Mouse (Mus musculus): ENCODE data around the gene Lyz2. TPM values are rescaled to one million over a fixed set of nuclear protein-coding genes. Genes with fewer than 3 reads are reported as not detected.
"Not testable (repeated sequence)": the region's sequence is repeated elsewhere in the genome, so short reads cannot be mapped to it uniquely, and the experiment has no call there.

Gene Lyz2
- total RNA-seq (2017): 718 and 1,972 TPM in 2 replicates

GRCm38 (mm10) chr10:117282049-117282448, at the start of gene Lyz2:
Lyz2 (minus strand) TSS chr10:117282321.
- ATAC-seq (replicated peaks in 1 of 2; ENCODE audit: insufficient read depth in 1 of 2, low FRiP score in 2 of 2, low TSS enrichment in 1 of 2, low read depth in 1 of 2, poor library complexity in 2 of 2, severe bottlenecking in 2 of 2): peak; percentile 63 to 67

GRCm38 (mm10) chr10:117330521-117330920, 48.4 kb upstream of the Lyz2 start:
- peak; percentile 87 to 93 for ATAC-seq (replicated peaks in 1 of 2; ENCODE audit: insufficient read depth in 1 of 2, low FRiP score in 2 of 2, low TSS enrichment in 1 of 2, low read depth in 1 of 2, poor library complexity in 2 of 2, severe bottlenecking in 2 of 2)

GRCm38 (mm10) chr10:117323782-117324181, 41.7 kb upstream of the Lyz2 start:
- ATAC-seq (replicated peaks in 1 of 2; ENCODE audit: insufficient read depth in 1 of 2, low FRiP score in 2 of 2, low TSS enrichment in 1 of 2, low read depth in 1 of 2, poor library complexity in 2 of 2, severe bottlenecking in 2 of 2): peak in 1 of 2 experiments; percentile 32; a peak in 1 of 4 replicates

- no peak for ATAC-seq (replicated peaks in 1 of 2; ENCODE audit: insufficient read depth in 1 of 2, low FRiP score in 2 of 2, low TSS enrichment in 1 of 2, low read depth in 1 of 2, poor library complexity in 2 of 2, severe bottlenecking in 2 of 2)
These were observed 40.5 kb upstream of the Lyz2 start for GRCm38 (mm10) chr10:117322630-117323029.

- ATAC-seq (replicated peaks in 1 of 2; ENCODE audit: insufficient read depth in 1 of 2, low FRiP score in 2 of 2, low TSS enrichment in 1 of 2, low read depth in 1 of 2, poor library complexity in 2 of 2, severe bottlenecking in 2 of 2): no peak
These were observed 38.5 kb upstream of the Lyz2 start for GRCm38 (mm10) chr10:117320571-117320981.

GRCm38 (mm10) chr10:117316391-117316790, 34.3 kb upstream of the Lyz2 start:
- no peak; a peak in 1 of 4 replicates for ATAC-seq (replicated peaks in 1 of 2; ENCODE audit: insufficient read depth in 1 of 2, low FRiP score in 2 of 2, low TSS enrichment in 1 of 2, low read depth in 1 of 2, poor library complexity in 2 of 2, severe bottlenecking in 2 of 2)

GRCm38 (mm10) chr10:117313133-117313532, 31.0 kb upstream of the Lyz2 start:
- ATAC-seq (replicated peaks in 1 of 2; ENCODE audit: insufficient read depth in 1 of 2, low FRiP score in 2 of 2, low TSS enrichment in 1 of 2, low read depth in 1 of 2, poor library complexity in 2 of 2, severe bottlenecking in 2 of 2): no peak

GRCm38 (mm10) chr10:117312168-117312567, 30.0 kb upstream of the Lyz2 start:
- ATAC-seq (replicated peaks in 1 of 2; ENCODE audit: insufficient read depth in 1 of 2, low FRiP score in 2 of 2, low TSS enrichment in 1 of 2, low read depth in 1 of 2, poor library complexity in 2 of 2, severe bottlenecking in 2 of 2): no peak

GRCm38 (mm10) chr10:117304371-117304770, 22.2 kb upstream of the Lyz2 start:
- no peak for ATAC-seq (replicated peaks in 1 of 2; ENCODE audit: insufficient read depth in 1 of 2, low FRiP score in 2 of 2, low TSS enrichment in 1 of 2, low read depth in 1 of 2, poor library complexity in 2 of 2, severe bottlenecking in 2 of 2)

GRCm38 (mm10) chr10:117301688-117302087, 19.6 kb upstream of the Lyz2 start:
- ATAC-seq (replicated peaks in 1 of 2; ENCODE audit: insufficient read depth in 1 of 2, low FRiP score in 2 of 2, low TSS enrichment in 1 of 2, low read depth in 1 of 2, poor library complexity in 2 of 2, severe bottlenecking in 2 of 2): peak; percentile 65 to 70; a peak in 3 of 4 replicates

- ATAC-seq (replicated peaks in 1 of 2; ENCODE audit: insufficient read depth in 1 of 2, low FRiP score in 2 of 2, low TSS enrichment in 1 of 2, low read depth in 1 of 2, poor library complexity in 2 of 2, severe bottlenecking in 2 of 2): no peak
These were observed 17.9 kb upstream of the Lyz2 start for GRCm38 (mm10) chr10:117299901-117300520.

GRCm38 (mm10) chr10:117299106-117299505, 17.0 kb upstream of the Lyz2 start:
- ATAC-seq (replicated peaks in 1 of 2; ENCODE audit: insufficient read depth in 1 of 2, low FRiP score in 2 of 2, low TSS enrichment in 1 of 2, low read depth in 1 of 2, poor library complexity in 2 of 2, severe bottlenecking in 2 of 2): no peak

GRCm38 (mm10) chr10:117298336-117298735, 16.2 kb upstream of the Lyz2 start:
- peak in 1 of 2 experiments; percentile 64; a peak in 1 of 4 replicates for ATAC-seq (replicated peaks in 1 of 2; ENCODE audit: insufficient read depth in 1 of 2, low FRiP score in 2 of 2, low TSS enrichment in 1 of 2, low read depth in 1 of 2, poor library complexity in 2 of 2, severe bottlenecking in 2 of 2)

- no peak for ATAC-seq (replicated peaks in 1 of 2; ENCODE audit: insufficient read depth in 1 of 2, low FRiP score in 2 of 2, low TSS enrichment in 1 of 2, low read depth in 1 of 2, poor library complexity in 2 of 2, severe bottlenecking in 2 of 2)
These were observed 10.6 kb upstream of the Lyz2 start, which contains the start of gene Lyz1 for GRCm38 (mm10) chr10:117292671-117293070. Lyz1 (minus strand) TSS chr10:117292868.

- not testable (repeated sequence) for ATAC-seq (replicated peaks in 1 of 2; ENCODE audit: insufficient read depth in 1 of 2, low FRiP score in 2 of 2, low TSS enrichment in 1 of 2, low read depth in 1 of 2, poor library complexity in 2 of 2, severe bottlenecking in 2 of 2)
These were observed 8.8 kb upstream of the Lyz2 start for GRCm38 (mm10) chr10:117290936-117291335.

- no peak for ATAC-seq (replicated peaks in 1 of 2; ENCODE audit: insufficient read depth in 1 of 2, low FRiP score in 2 of 2, low TSS enrichment in 1 of 2, low read depth in 1 of 2, poor library complexity in 2 of 2, severe bottlenecking in 2 of 2)
These were observed 8.1 kb upstream of the Lyz2 start for GRCm38 (mm10) chr10:117290046-117290870.

GRCm38 (mm10) chr10:117289034-117289505, 6.9 kb upstream of the Lyz2 start:
- not testable (repeated sequence) for ATAC-seq (replicated peaks in 1 of 2; ENCODE audit: insufficient read depth in 1 of 2, low FRiP score in 2 of 2, low TSS enrichment in 1 of 2, low read depth in 1 of 2, poor library complexity in 2 of 2, severe bottlenecking in 2 of 2)

Measured in hematopoietic stem cell, adult 5-6 weeks (primary cell).